ENCODE assay signal across 8 mouse cellular contexts in genomic region chr9:43988981-43989860, GRCm38 (mm10). TPM values are rescaled to one million over a fixed set of nuclear protein-coding genes. Genes with fewer than 3 reads are reported as not detected.
DNase-seq lines count a peak whose midpoint lies in the region; ATAC-seq and TF ChIP-seq lines count a peak whose summit lies in the region.
"Had no signal": no experiment of that assay in that cellular context is flagged by ENCODE, and none has a peak within 500 bp of the region (broad histone marks: within the 10 kb centered on the region; RNA-seq: fewer than 3 reads in every experiment).

No protein-coding gene starts in this region.

- no peaks in the 10 kb centered on the region for H3K27me3 ChIP-seq in kidney, embryonic 15.5 days
- H3K27me3 ChIP-seq in embryonic facial prominence, embryonic 14.5 days (replicated peaks; ENCODE audit: control insufficient read depth, insufficient read depth, low read length) = no peaks in the 10 kb centered on the region
- no peaks in the 10 kb centered on the region for H3K27me3 ChIP-seq in intestine, postnatal 0 days (replicated peaks; ENCODE audit: control insufficient read depth, insufficient read depth, low read length)
- H3K27me3 ChIP-seq: lung, embryonic 15.5 days had no signal

- DNase-seq in kidney, adult 11 months = no peak
- peak; percentile 81 for DNase-seq in 3T3-L1 (ENCODE audit: low read depth, low spot score)
- DNase-seq in embryonic facial prominence, embryonic 14.5 days (ENCODE audit: low spot score) = peak; percentile 70
- no peak for DNase-seq in cerebellum, postnatal 25 days

- no peak overlapping the region for H3K4me2 ChIP-seq in kidney, embryonic 15.5 days
- no peak overlapping the region for H3K4me2 ChIP-seq in embryonic facial prominence, embryonic 14.5 days (ENCODE audit: low read depth, low read length)
- no peak overlapping the region for H3K4me2 ChIP-seq in intestine, postnatal 0 days (replicated peaks; ENCODE audit: low read depth)
- H3K4me2 ChIP-seq: lung, embryonic 15.5 days had no signal

- no peak overlapping the region for H3K9ac ChIP-seq in kidney, embryonic 15.5 days
- H3K9ac ChIP-seq in embryonic facial prominence, embryonic 14.5 days (ENCODE audit: low read depth, low read length) = no peak overlapping the region
- H3K9ac ChIP-seq in intestine, postnatal 0 days (ENCODE audit: low read depth, low read length) = no peak overlapping the region
- H3K9ac ChIP-seq: lung, embryonic 15.5 days had no signal

- H3K4me3 ChIP-seq in kidney, embryonic 15.5 days (replicated peaks) = no peak overlapping the region
- H3K4me3 ChIP-seq in embryonic facial prominence, embryonic 14.5 days (ENCODE audit: low read depth, low read length) = no peak overlapping the region
- no peak overlapping the region for H3K4me3 ChIP-seq in intestine, postnatal 0 days (ENCODE audit: low read depth, low read length)
- H3K4me3 ChIP-seq: lung, embryonic 15.5 days had no signal

- ATAC-seq in kidney, embryonic 15.5 days (replicated peaks; ENCODE audit: low FRiP score) = no peak
- peak; percentile 58 for ATAC-seq in CD4-positive, CD25-positive, alpha-beta regulatory T cell, adult 4 months
- no peak for ATAC-seq in embryonic facial prominence, embryonic 14.5 days (ENCODE audit: low read depth)
- no peak for ATAC-seq in intestine, postnatal 0 days

- H3K4me1 ChIP-seq in kidney, embryonic 15.5 days = peaks cover 50% of the 10 kb centered on the region
- peaks cover 25% of the 10 kb centered on the region for H3K4me1 ChIP-seq in embryonic facial prominence, embryonic 14.5 days (ENCODE audit: control insufficient read depth, insufficient read depth, low read length)
- H3K4me1 ChIP-seq in intestine, postnatal 0 days (replicated peaks; ENCODE audit: control insufficient read depth, insufficient read depth, low read length) = no peaks in the 10 kb centered on the region

- 35% methylated on average over 13 of the region's 13 CpGs for WGBS in kidney, embryonic 15.5 days
- WGBS in embryonic facial prominence, embryonic 14.5 days = 21% methylated on average over 13 of the region's 13 CpGs
- WGBS in intestine, postnatal 0 days = 53% methylated on average over 13 of the region's 13 CpGs

- H3K36me3 ChIP-seq in kidney, embryonic 15.5 days = no peaks in the 10 kb centered on the region
- no peaks in the 10 kb centered on the region for H3K36me3 ChIP-seq in embryonic facial prominence, embryonic 14.5 days (ENCODE audit: control insufficient read depth, insufficient read depth, low read length)
- H3K36me3 ChIP-seq in intestine, postnatal 0 days (ENCODE audit: control insufficient read depth, insufficient read depth) = no peaks in the 10 kb centered on the region
- H3K36me3 ChIP-seq: lung, embryonic 15.5 days had no signal

- H3K9me3 ChIP-seq in kidney, embryonic 15.5 days (replicated peaks) = no peaks in the 10 kb centered on the region
- H3K9me3 ChIP-seq in embryonic facial prominence, embryonic 14.5 days (ENCODE audit: control insufficient read depth, low read length) = no peaks in the 10 kb centered on the region
- no peaks in the 10 kb centered on the region for H3K9me3 ChIP-seq in intestine, postnatal 0 days (ENCODE audit: control insufficient read depth)
- H3K9me3 ChIP-seq: lung, embryonic 15.5 days had no signal

- H3K27ac ChIP-seq in kidney, embryonic 15.5 days = peak overlapping the region; percentile 56
- peak overlapping the region; percentile 63 for H3K27ac ChIP-seq in embryonic facial prominence, embryonic 14.5 days (replicated peaks; ENCODE audit: low read depth, low read length)
- no peak overlapping the region for H3K27ac ChIP-seq in intestine, postnatal 0 days (ENCODE audit: low read depth, low read length)
- H3K27ac ChIP-seq: lung, embryonic 15.5 days had no signal

- no peak for TF ChIP-seq CTCF in intestine, postnatal 0 days (IDR thresholded peaks at IDR 0.05; ENCODE audit: low read depth)

RNA-seq across cellular contexts. Expression of gene Thy1, which starts 54.0 kb away (rescaled TPM):
- polyA plus RNA-seq in kidney, embryonic 15.5 days (2015; fragmentation: Nextera tagmentation; extraction: Ambion mirVana) = 9.6 and 10.2 TPM in 2 replicates
- polyA plus RNA-seq in CD4-positive, CD25-positive, alpha-beta regulatory T cell, adult 4 months (2017; shearing (Covaris generic)) = 100 to 1,000 TPM; 107 to 154 TPM
- polyA plus RNA-seq in embryonic facial prominence, embryonic 14.5 days (2014; fragmentation: Nextera tagmentation; extraction: Ambion mirVana) = 11.4 and 19.6 TPM in 2 replicates
- polyA plus RNA-seq in intestine, postnatal 0 days (2015; fragmentation: Nextera tagmentation; extraction: Ambion mirVana) = 4.6 and 4.9 TPM in 2 replicates

Comparison
In these comparisons a context has a peak if more than half of its experiments do, and no peak if none do; other contexts are left out.
1. DNase-seq: peak in 3T3-L1 (single experiment) and embryonic facial prominence, embryonic 14.5 days (single experiment); none in kidney, adult 11 months (single experiment) and cerebellum, postnatal 25 days (0 of 2).